ENCODE assay signal across 9 mouse cellular contexts in genomic region chr5:136919546-136920301, GRCm38 (mm10). TPM values are rescaled to one million over a fixed set of nuclear protein-coding genes. Genes with fewer than 3 reads are reported as not detected.
DNase-seq lines count a peak whose midpoint lies in the region; ATAC-seq and TF ChIP-seq lines count a peak whose summit lies in the region.
"Had no signal": no experiment of that assay in that cellular context is flagged by ENCODE, and none has a peak within 500 bp of the region (broad histone marks: within the 10 kb centered on the region; RNA-seq: fewer than 3 reads in every experiment).

No protein-coding gene starts in this region.

- no peak overlapping the region for H3K27ac ChIP-seq in heart, postnatal 0 days (ENCODE audit: low read depth)
- no peak overlapping the region for H3K27ac ChIP-seq in midbrain, embryonic 11.5 days (ENCODE audit: low read depth, low read length)

- peak overlapping the region; percentile 52 for H3K4me3 ChIP-seq in heart, postnatal 0 days (ENCODE audit: low read depth, low read length)
- H3K4me3 ChIP-seq in midbrain, embryonic 11.5 days (ENCODE audit: low read depth, low read length) = peak overlapping the region; percentile 49

- TF ChIP-seq CTCF in heart, postnatal 0 days (IDR thresholded peaks at IDR 0.05; ENCODE audit: low read depth) = no peak

- 23% methylated on average over 18 of the region's 18 CpGs for WGBS in heart, postnatal 0 days
- 29% methylated on average over 18 of the region's 18 CpGs for WGBS in midbrain, embryonic 11.5 days

- no peak for ATAC-seq in heart, postnatal 0 days (ENCODE audit: insufficient read depth, low read depth)
- peak; percentile 23; the same call in 1 of the 2 replicates for ATAC-seq in midbrain, embryonic 11.5 days (ENCODE audit: low FRiP score)
- no peak for ATAC-seq in activated CD4-positive, CD25-positive, alpha-beta regulatory T cell, adult 4 months
- ATAC-seq in erythroid progenitor cell, adult 5-6 weeks (replicated peaks; ENCODE audit: low FRiP score, poor library complexity, severe bottlenecking) = no peak

- H3K36me3 ChIP-seq in heart, postnatal 0 days (replicated peaks; ENCODE audit: control insufficient read depth, insufficient read depth, low read length) = no peaks in the 10 kb centered on the region
- H3K36me3 ChIP-seq in midbrain, embryonic 11.5 days (ENCODE audit: control insufficient read depth, insufficient read depth, low read length) = no peaks in the 10 kb centered on the region

- no peaks in the 10 kb centered on the region for H3K4me1 ChIP-seq in heart, postnatal 0 days (ENCODE audit: control insufficient read depth, insufficient read depth)
- peaks cover 5% of the 10 kb centered on the region for H3K4me1 ChIP-seq in midbrain, embryonic 11.5 days (ENCODE audit: control insufficient read depth, insufficient read depth, low read length)

- H3K4me2 ChIP-seq in heart, postnatal 0 days (ENCODE audit: low read depth, low read length) = peak overlapping the region; percentile 77
- peak overlapping the region; percentile 75 for H3K4me2 ChIP-seq in midbrain, embryonic 11.5 days

- no peak for TF ChIP-seq EP300 in heart, postnatal 0 days (IDR thresholded peaks at IDR 0.05; ENCODE audit: low read depth)

- DNase-seq in cerebellum, adult 8-10 months = peak; percentile 28
- no peak for DNase-seq in cerebellum, postnatal 4 days (ENCODE audit: low spot score in 2 of 2)
- peak; percentile 29 for DNase-seq in right cerebral cortex, postnatal 4 days
- no peak for DNase-seq in right cerebral cortex, adult 2 months (ENCODE audit: low spot score in 2 of 2)
- no peak for DNase-seq in heart, postnatal 0 days (ENCODE audit: low spot score)
- DNase-seq in midbrain, embryonic 11.5 days (ENCODE audit: low spot score, missing footprints) = peak; percentile 86

- no peaks in the 10 kb centered on the region for H3K27me3 ChIP-seq in heart, postnatal 0 days (ENCODE audit: control insufficient read depth, insufficient read depth, low read length)
- no peaks in the 10 kb centered on the region for H3K27me3 ChIP-seq in midbrain, embryonic 11.5 days (ENCODE audit: control insufficient read depth, insufficient read depth, low read length)

- H3K9ac ChIP-seq in heart, postnatal 0 days (replicated peaks; ENCODE audit: low read depth, low read length) = peak overlapping the region; percentile 38; the same call in 1 of the 2 replicates
- H3K9ac ChIP-seq in midbrain, embryonic 11.5 days (ENCODE audit: low read length) = peak overlapping the region; percentile 70

- no peaks in the 10 kb centered on the region for H3K9me3 ChIP-seq in heart, postnatal 0 days (replicated peaks; ENCODE audit: control insufficient read depth, low read length)
- no peaks in the 10 kb centered on the region for H3K9me3 ChIP-seq in midbrain, embryonic 11.5 days (ENCODE audit: control insufficient read depth, low read length)

RNA-seq across cellular contexts. Expression of gene Ift22, which starts 11.8 kb away (rescaled TPM):
- 7.0 and 18.3 TPM in 2 replicates for total RNA-seq in heart, postnatal 0 days (2014; rRNA removed; ENCODE audit: low replicate concordance)
- 23.3 and 27.2 TPM in 2 replicates for polyA plus RNA-seq in heart, postnatal 0 days (2015; fragmentation: Nextera tagmentation; extraction: Ambion mirVana)
- 111 and 114 TPM in 2 replicates for polyA plus RNA-seq in midbrain, embryonic 11.5 days (2014; fragmentation: Nextera tagmentation; extraction: Ambion mirVana)
- 1 to 10 TPM; 7.4 to 9.7 TPM for polyA plus RNA-seq in activated CD4-positive, CD25-positive, alpha-beta regulatory T cell, adult 4 months (2017; shearing (Covaris generic))
- total RNA-seq in erythroid progenitor cell, adult 5-6 weeks (2015; ENCODE audit: low replicate concordance) = 16.9 and 28.5 TPM in 2 replicates
- 0.15 and 0.39 TPM in 2 replicates for total RNA-seq in erythroid progenitor cell, adult 5-6 weeks (2017; ENCODE audit: low replicate concordance)

RNA-seq across cellular contexts. Expression of gene Fis1, which starts 33.4 kb away (rescaled TPM):
- total RNA-seq in heart, postnatal 0 days (2014; rRNA removed; ENCODE audit: low replicate concordance) = 143 and 175 TPM in 2 replicates
- polyA plus RNA-seq in heart, postnatal 0 days (2015; fragmentation: Nextera tagmentation; extraction: Ambion mirVana) = 245 and 249 TPM in 2 replicates
- 320 and 332 TPM in 2 replicates for polyA plus RNA-seq in midbrain, embryonic 11.5 days (2014; fragmentation: Nextera tagmentation; extraction: Ambion mirVana)
- polyA plus RNA-seq in activated CD4-positive, CD25-positive, alpha-beta regulatory T cell, adult 4 months (2017; shearing (Covaris generic)) = 100 to 1,000 TPM; 446 to 499 TPM
- total RNA-seq in erythroid progenitor cell, adult 5-6 weeks (2015; ENCODE audit: low replicate concordance) = 149 and 151 TPM in 2 replicates
- total RNA-seq in erythroid progenitor cell, adult 5-6 weeks (2017; ENCODE audit: low replicate concordance) = 75.7 and 75.9 TPM in 2 replicates

RNA-seq across cellular contexts. Expression of gene Col26a1, which starts 36.7 kb away (rescaled TPM):
- 8.1 and 9.9 TPM in 2 replicates for total RNA-seq in heart, postnatal 0 days (2014; rRNA removed; ENCODE audit: low replicate concordance)
- polyA plus RNA-seq in heart, postnatal 0 days (2015; fragmentation: Nextera tagmentation; extraction: Ambion mirVana) = 4.1 and 5.4 TPM in 2 replicates
- 18.8 and 21.9 TPM in 2 replicates for polyA plus RNA-seq in midbrain, embryonic 11.5 days (2014; fragmentation: Nextera tagmentation; extraction: Ambion mirVana)
- polyA plus RNA-seq in activated CD4-positive, CD25-positive, alpha-beta regulatory T cell, adult 4 months (2017; shearing (Covaris generic)) = not detected
- not detected in 2 replicates for total RNA-seq in erythroid progenitor cell, adult 5-6 weeks (2015; ENCODE audit: low replicate concordance)
- total RNA-seq in erythroid progenitor cell, adult 5-6 weeks (2017; ENCODE audit: low replicate concordance) = not detected in 2 replicates
- total RNA-seq: hematopoietic stem cell, adult 5-6 weeks had no signal

RNA-seq across cellular contexts. Expression of gene Cldn15, which starts 46.7 kb away (rescaled TPM):
- 10.2 and 19.3 TPM in 2 replicates for total RNA-seq in heart, postnatal 0 days (2014; rRNA removed; ENCODE audit: low replicate concordance)
- polyA plus RNA-seq in heart, postnatal 0 days (2015; fragmentation: Nextera tagmentation; extraction: Ambion mirVana) = 7.9 and 9.1 TPM in 2 replicates
- polyA plus RNA-seq in midbrain, embryonic 11.5 days (2014; fragmentation: Nextera tagmentation; extraction: Ambion mirVana) = 0.22 and 0.26 TPM in 2 replicates
- not detected for polyA plus RNA-seq in activated CD4-positive, CD25-positive, alpha-beta regulatory T cell, adult 4 months (2017; shearing (Covaris generic))
- 8.3 and 13.0 TPM in 2 replicates for total RNA-seq in erythroid progenitor cell, adult 5-6 weeks (2015; ENCODE audit: low replicate concordance)
- 4.2 and 4.5 TPM in 2 replicates for total RNA-seq in erythroid progenitor cell, adult 5-6 weeks (2017; ENCODE audit: low replicate concordance)

Comparison
In these comparisons a context has a peak if more than half of its experiments do, and no peak if none do; other contexts are left out.
1. DNase-seq: peak in cerebellum, adult 8-10 months (single experiment), right cerebral cortex, postnatal 4 days (single experiment) and midbrain, embryonic 11.5 days (single experiment); none in cerebellum, postnatal 4 days (0 of 2), right cerebral cortex, adult 2 months (0 of 2) and heart, postnatal 0 days (single experiment).